Mouse (Mus musculus): ENCODE measurements around the gene Vill. TPM values are rescaled to one million over a fixed set of nuclear protein-coding genes. Genes with fewer than 3 reads are reported as not detected.

The Vill gene
- total RNA-seq, 2 experiments from 2014 or later: 6.7 to 9.0 TPM

DNA sequence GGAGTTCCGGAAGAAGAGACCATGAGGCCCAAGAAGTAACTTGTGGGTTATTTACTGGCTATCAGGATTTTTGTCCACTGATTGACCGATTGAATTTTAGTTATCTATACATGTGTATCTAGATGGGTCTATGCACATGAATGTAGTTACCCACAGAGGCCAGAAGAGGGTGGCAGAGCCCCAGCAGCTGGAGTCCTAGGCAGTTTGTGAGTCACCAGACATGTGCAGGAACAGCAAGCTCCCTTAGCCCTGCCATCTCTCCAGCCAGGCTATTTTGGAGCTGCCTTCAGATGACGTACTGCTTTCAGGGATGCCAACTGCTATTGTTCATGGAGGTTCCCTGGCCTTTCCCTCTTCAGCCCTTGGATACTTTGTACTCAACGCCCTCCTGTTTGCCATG is 55.0 kb downstream of the Vill start:
- peak in 1 of 2 experiments; percentile 32 for DNase-seq (ENCODE audit: low spot score in 2 of 2)

DNA sequence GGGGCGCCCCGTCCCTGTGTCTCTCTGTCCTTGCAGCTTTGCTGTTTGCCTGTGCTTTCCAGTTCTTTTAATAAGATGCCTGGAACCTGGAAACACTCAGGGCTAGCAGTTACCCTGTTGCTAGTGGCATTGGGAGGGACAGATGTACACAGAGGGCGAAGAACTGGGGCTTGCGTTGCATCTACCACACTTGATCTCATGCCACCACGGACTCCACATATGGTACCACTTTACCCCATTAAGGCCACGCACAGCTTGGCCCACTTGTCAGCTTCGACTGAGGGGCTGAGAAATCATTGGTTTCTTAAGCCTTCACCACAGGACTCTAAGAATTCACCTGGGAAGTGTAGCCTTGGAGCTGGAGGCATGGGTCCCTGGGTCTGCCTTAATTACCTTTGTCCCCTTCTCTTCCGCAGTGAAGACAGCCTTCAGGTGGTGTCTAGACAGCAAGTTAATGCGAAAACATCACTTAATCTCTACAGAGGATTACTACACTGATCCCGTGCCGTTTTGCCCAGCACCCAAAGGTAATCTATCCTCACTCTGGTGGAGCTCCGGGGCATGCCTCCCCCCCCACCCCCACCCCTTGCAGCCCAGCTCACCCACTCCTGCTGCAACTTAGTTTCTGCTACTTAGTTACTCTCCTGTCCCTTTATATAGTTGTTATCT is 57.2 kb downstream of the Vill start:
- DNase-seq (ENCODE audit: low spot score in 2 of 2): no peak

DNA sequence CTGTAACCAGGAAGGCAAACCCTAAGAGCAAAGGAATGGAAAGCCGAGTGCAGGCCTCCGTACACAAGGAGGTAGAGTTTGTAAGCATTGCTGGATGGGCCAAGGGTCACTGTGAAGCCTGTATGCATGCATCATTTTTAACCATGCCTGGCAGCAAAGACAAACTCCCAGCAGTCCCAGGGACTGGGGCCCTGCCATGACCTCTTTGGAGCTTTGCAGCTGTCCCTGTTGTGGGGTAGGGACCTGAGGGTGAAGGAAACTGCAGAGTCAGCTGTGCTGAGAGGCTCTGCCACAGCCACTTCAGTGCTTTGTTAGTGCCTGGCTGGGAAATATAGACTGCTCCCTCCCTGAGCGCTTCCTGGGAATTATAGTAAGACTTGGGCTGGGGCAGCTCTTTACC is 58.1 kb downstream of the Vill start:
- no peak for DNase-seq (ENCODE audit: low spot score in 2 of 2)

DNA sequence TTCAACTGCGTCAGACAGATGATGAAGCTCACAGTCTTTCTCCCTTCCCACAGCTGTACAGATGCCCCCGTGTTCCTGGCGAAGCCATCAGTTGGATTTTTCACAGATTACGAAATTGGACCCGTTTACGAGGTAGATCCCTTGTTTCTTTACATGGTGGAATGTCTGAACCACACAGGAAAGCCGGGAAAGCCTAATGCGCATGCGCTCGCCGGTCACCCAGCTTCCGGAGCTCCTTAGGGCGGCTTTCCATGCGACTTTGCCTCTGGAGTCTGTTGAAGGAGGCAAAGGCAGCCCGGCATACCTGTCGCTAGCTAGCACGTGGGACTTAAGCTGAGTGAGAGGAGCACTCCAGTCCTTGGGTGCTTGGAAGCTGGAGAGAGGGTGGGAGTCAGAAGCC is 62.3 kb downstream of the Vill start:
- DNase-seq (ENCODE audit: low spot score in 2 of 2): no peak

DNA sequence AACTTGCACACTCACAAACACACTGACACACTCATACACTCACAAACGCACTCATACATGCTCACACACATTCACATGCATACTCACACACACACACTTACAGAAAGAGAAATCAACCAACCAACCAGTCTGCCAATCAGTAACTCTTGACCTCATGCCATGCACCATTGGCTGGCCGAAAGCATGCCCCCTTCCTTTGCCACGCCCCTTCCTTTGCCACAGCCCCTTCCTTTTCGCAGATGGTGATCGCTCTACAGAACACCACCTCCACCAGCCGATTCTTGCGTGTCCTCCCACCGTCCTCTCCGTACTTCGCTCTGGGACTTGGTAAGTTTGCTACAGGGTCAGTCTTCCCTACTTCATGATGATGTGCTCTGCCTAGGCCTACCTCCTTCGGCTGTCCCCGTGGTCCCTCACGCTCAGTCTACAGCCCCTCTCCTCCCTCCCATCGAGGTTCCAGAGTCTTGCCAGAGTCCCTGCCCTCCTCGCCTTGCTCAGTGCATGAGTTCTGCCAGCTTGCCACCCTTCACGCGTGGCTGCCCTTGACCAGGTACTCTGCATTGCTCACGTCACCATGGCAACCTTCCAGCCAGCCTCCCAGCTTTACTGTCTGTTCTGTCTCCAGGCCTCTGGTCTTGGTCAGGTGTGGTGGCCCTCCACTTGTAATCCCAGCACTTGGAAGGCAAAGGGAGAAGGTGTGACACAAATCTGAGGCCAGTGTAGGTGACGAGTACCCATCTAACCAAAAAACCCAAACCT is 67.0 kb downstream of the Vill start:
- DNase-seq (ENCODE audit: low spot score in 2 of 2): no peak

DNA sequence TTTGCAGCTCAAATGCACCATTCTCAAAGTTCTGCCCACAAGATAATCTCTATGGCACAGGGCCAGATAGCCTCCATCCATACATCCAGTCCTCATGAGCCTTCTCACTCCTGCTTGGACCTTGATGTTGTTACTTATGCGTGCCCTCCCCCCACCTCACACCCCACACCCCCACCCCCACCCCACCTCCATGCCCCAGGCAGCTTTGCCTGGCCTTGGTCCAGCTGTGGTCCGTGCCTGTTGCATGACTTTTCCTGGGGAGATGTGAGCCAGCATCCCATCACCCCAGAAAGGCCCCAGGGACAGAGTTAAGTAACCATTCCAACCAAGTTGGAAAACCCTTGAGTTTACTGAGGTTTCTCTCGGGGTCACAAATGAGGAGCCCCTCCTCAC is 67.6 kb downstream of the Vill start:
- no peak for DNase-seq (ENCODE audit: low spot score in 2 of 2)

Small RNA genes within 50 kb of the gene (microRNA-seq; reads per million reads assigned to microRNA genes)
- gene Mir26a-1: 9.5 to 10.7 reads per million in 2 experiments

Other genes starting within 250 kb of the Vill start
- gene Ctdspl, start 126.3 kb upstream of the Vill start, total RNA-seq (2021): 10 to 100 TPM; 34.4 to 35.5 TPM
- gene Plcd1, start 40.7 kb downstream of the Vill start, total RNA-seq (2021): 10 to 100 TPM; 13.0 to 13.6 TPM
- gene Dlec1, start 49.7 kb downstream of the Vill start, total RNA-seq (2021): 1 to 10 TPM; 2.8 to 4.0 TPM
- 1 to 10 TPM; 1.3 to 1.5 TPM for gene Acaa1b, start 104.3 kb downstream of the Vill start, total RNA-seq (2021)
- gene Gm47289, start 106.4 kb downstream of the Vill start, total RNA-seq (2021): not detected
- not detected for gene Slc22a13, start 156.3 kb downstream of the Vill start, total RNA-seq (2021)